Mouse (Mus musculus): ENCODE measurements at regions not wholly inside any gene's neighbourhood (a gene's known extent, or its start where the extent isn't known, plus 50 kb on each side); places are given as distances from the start of the nearest gene placed in this dataset.

GRCm38 (mm10) chr15:17007811-17008210 is 279.3 kb downstream of the Cdh9 start:
- TF ChIP-seq E2F4 (IDR thresholded peaks at IDR 0.05; ENCODE audit: borderline replicate concordance, low read depth, low read length) (no peak), ZNF384 (IDR thresholded peaks at IDR 0.05; ENCODE audit: low read depth, low read length) (no peak), CTCF (IDR thresholded peaks at IDR 0.05 in 2 of 3, conservative IDR thresholded peaks at IDR 0.05 in 1 of 3; ENCODE audit: control insufficient read depth in 1 of 3, insufficient read depth in 1 of 3, low read depth in 2 of 3, low read length in 3 of 3, poor library complexity in 1 of 3, severe bottlenecking in 1 of 3) (no peak), CHD1 (IDR thresholded peaks at IDR 0.05; ENCODE audit: low read depth, low read length) (no peak), POLR2AphosphoS2 (IDR thresholded peaks at IDR 0.05; ENCODE audit: low read length) (no peak), BHLHE40 (IDR thresholded peaks at IDR 0.05; ENCODE audit: borderline replicate concordance, low read depth, low read length) (no peak), CHD2 (IDR thresholded peaks at IDR 0.05; ENCODE audit: low read length) (no peak), UBTF (IDR thresholded peaks at IDR 0.05; ENCODE audit: borderline replicate concordance, insufficient read depth, low read depth, low read length) (no peak)
